Mouse (Mus musculus) liver, embryonic 13.5 days (tissue): ENCODE results near the gene Hp1bp3. TPM values are rescaled to one million over a fixed set of nuclear protein-coding genes. Genes with fewer than 3 reads are reported as not detected.
A peak's percentile ranks its signal among the peaks of the same experiment; 100 is the strongest.

Experiments
- ATAC-seq: fragments of 200-750 bp; cut with Nextera tagmentation; 2 replicates; pipeline ENCODE4 v1.8.0; 2017; ENCODE audit warnings: low read depth, mild to moderate bottlenecking, moderate number of reproducible peaks, moderate library complexity
- DNase-seq: peaks from one replicate; pipeline ENCODE4 v3.0.0; 2022
- H3K27ac ChIP-seq: fragments of 300-500 bp; sonication (generic); 2 replicates; pipeline ENCODE4 v1.5.1; 2015; ENCODE audit warnings: moderate library complexity, mild to moderate bottlenecking, inconsistent platforms
- H3K27me3 ChIP-seq: fragments of 300-500 bp; sonication (generic); 2 replicates; pipeline ENCODE4 v1.6.1; 2015; ENCODE audit warnings: mild to moderate bottlenecking, inconsistent platforms
- H3K36me3 ChIP-seq: fragments of 300-500 bp; sonication (generic); 2 replicates; pipeline ENCODE4 v1.6.1; 2015; ENCODE audit warnings: mild to moderate bottlenecking, inconsistent platforms
- H3K4me1 ChIP-seq: fragments of 300-500 bp; sonication (generic); replicated peaks from 2 replicates; pipeline ENCODE4 v1.6.1; 2015; ENCODE audit warnings: inconsistent platforms
- H3K4me2 ChIP-seq: fragments of 300-500 bp; sonication (generic); 2 replicates; pipeline ENCODE4 v1.6.1; 2015; ENCODE audit warnings: inconsistent platforms, mild to moderate bottlenecking, moderate library complexity
- H3K4me3 ChIP-seq: fragments of 300-500 bp; sonication (generic); replicated peaks from 2 replicates; pipeline ENCODE4 v1.5.1; 2015; ENCODE audit warnings: mild to moderate bottlenecking, inconsistent platforms
- H3K9ac ChIP-seq: fragments of 300-500 bp; sonication (generic); 2 replicates; pipeline ENCODE4 v1.6.1; 2015; ENCODE audit warnings: mild to moderate bottlenecking, inconsistent platforms
- H3K9me3 ChIP-seq: fragments of 300-500 bp; sonication (generic); replicated peaks from 2 replicates; pipeline ENCODE4 v1.6.1; 2016; ENCODE audit warnings: inconsistent platforms
- WGBS: fragments of 180-500 bp; shearing (Covaris S2); methylation state at CpG from one replicate; pipeline ENCODE4 v1.1.7; 2015; ENCODE audit not compliant: insufficient replicate concordance; 5-methylcytosine and 5-hydroxymethylcytosine counted together
- polyA plus RNA-seq: library from polyadenylated mRNA; unstranded; fragments of >200 nt; fragmentation: Nextera tagmentation; extraction: Ambion mirVana; gene quantifications from 2 replicates; pipeline ENCODE4 v1.2.1, GENCODE M21; 2015

The Hp1bp3 gene
- polyA plus RNA-seq, 1 experiment from 2014 or later, result 43.5 TPM

DNA sequence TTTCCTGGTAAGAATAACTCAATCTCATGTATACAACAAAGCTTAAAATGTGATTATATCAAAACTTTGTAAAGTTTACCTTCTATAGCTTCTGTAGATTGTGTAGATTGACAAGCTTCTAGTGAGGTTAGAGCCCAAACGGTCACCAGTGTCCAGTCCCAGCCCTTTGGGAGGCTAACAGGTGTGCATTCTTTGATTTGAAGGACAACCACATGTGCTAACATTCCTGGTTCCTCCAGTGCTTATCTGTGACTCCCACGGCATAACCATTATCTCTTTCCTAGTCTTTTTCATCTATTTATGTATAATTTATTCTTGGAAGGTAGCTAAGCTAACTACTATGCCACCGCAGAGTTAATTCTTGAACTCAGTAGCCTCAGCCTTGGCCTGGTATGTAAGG, 15.3 kb upstream of the Hp1bp3 start:
- H3K9ac ChIP-seq, result no peak overlapping the region
- no peaks in the 10 kb centered on the region for H3K9me3 ChIP-seq
- peaks cover 81% of the 10 kb centered on the region for H3K36me3 ChIP-seq
- H3K4me1 ChIP-seq, result no peaks in the 10 kb centered on the region
- DNase-seq (no peak), ATAC-seq (no peak)
- no peak overlapping the region for H3K4me2 ChIP-seq
- no peak overlapping the region for H3K4me3 ChIP-seq
- no peaks in the 10 kb centered on the region for H3K27me3 ChIP-seq
- 73% methylated on average over 3 of the region's 3 CpGs for whole genome bisulfite sequencing
- no peak overlapping the region for H3K27ac ChIP-seq

DNA sequence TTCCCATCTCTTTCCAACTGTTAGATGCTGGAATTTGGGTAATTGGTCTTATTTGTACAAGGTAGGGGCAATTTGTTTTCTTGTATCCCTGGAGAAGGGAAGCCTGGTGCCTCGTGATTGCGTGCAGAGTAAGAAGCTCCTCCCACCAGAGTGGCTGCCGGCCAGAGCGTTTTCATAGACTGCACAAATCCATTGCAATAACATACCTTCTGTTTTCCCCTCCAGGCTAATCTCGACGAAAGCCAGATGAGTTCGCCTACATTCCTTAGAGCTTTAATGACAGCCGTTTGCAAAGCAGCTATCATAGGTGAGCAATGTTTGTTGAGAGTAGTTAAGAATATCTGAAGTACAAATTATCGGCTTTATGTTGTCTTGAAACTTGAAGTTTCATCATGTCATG, 14.4 kb upstream of the Hp1bp3 start:
- H3K36me3 ChIP-seq, result peaks cover 76% of the 10 kb centered on the region
- no peak overlapping the region for H3K4me3 ChIP-seq
- no peak overlapping the region for H3K4me2 ChIP-seq
- no peaks in the 10 kb centered on the region for H3K27me3 ChIP-seq
- H3K9ac ChIP-seq, result no peak overlapping the region
- H3K9me3 ChIP-seq, result no peaks in the 10 kb centered on the region
- H3K4me1 ChIP-seq, result no peaks in the 10 kb centered on the region
- no peak overlapping the region for H3K27ac ChIP-seq
- DNase-seq (no peak), ATAC-seq (no peak)
- WGBS, result 78% methylated on average over 9 of the region's 9 CpGs

DNA sequence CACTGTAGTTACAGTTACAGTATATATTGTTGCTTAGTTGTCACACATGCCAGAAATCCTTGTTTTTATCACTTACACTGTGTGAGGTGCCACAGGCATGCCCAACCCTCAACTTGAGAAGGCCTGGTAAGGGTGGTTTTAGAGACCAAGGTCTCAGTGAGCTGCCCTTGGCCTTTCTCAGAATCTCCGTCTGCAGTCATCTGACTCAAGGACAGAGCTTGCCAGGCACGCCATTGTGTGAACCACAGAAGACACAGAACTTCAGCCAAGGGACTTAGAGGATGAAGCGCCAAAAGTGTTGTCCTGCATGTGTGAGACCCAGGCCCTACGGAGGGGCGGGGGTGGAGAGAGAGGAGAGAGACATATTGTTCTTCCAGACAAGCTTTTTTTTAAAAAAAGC, 6.0 kb upstream of the Hp1bp3 start:
- DNase-seq (no peak), ATAC-seq (no peak)
- H3K4me1 ChIP-seq, result no peaks in the 10 kb centered on the region
- 75% methylated on average over 5 of the region's 5 CpGs for WGBS
- H3K36me3 ChIP-seq, result peaks cover 34% of the 10 kb centered on the region
- H3K27me3 ChIP-seq, result no peaks in the 10 kb centered on the region
- H3K4me3 ChIP-seq, result no peak overlapping the region
- H3K9me3 ChIP-seq, result no peaks in the 10 kb centered on the region
- no peak overlapping the region for H3K27ac ChIP-seq
- H3K4me2 ChIP-seq, result no peak overlapping the region
- no peak overlapping the region for H3K9ac ChIP-seq

DNA sequence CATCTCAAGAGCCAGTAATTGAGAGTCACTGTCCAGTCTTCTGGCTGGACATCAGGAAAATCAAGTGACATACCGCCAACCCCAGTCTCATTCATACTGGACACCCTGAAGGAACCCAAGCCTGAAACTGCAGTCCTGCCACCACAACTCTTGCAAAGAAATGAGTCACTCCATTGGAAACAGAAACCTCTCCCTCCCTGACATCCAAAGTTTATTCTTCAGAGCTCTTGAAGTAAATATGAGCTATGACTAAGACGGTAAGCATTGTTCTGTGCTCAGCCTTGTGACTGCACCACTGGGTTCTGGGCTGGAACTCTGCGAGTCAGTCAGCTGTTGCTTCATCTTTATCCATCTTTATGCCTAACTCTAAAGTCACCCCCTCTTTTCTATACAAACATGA, 2.2 kb upstream of the Hp1bp3 start:
- 75% methylated on average over 3 of the region's 3 CpGs for WGBS
- no peak overlapping the region for H3K9ac ChIP-seq
- no peaks in the 10 kb centered on the region for H3K9me3 ChIP-seq
- peaks cover 18% of the 10 kb centered on the region for H3K4me1 ChIP-seq
- no peak overlapping the region for H3K27ac ChIP-seq
- ATAC-seq (no peak), DNase-seq (no peak)
- no peak overlapping the region for H3K4me2 ChIP-seq
- no peak overlapping the region for H3K4me3 ChIP-seq
- no peaks in the 10 kb centered on the region for H3K27me3 ChIP-seq
- peaks cover 7% of the 10 kb centered on the region for H3K36me3 ChIP-seq

DNA sequence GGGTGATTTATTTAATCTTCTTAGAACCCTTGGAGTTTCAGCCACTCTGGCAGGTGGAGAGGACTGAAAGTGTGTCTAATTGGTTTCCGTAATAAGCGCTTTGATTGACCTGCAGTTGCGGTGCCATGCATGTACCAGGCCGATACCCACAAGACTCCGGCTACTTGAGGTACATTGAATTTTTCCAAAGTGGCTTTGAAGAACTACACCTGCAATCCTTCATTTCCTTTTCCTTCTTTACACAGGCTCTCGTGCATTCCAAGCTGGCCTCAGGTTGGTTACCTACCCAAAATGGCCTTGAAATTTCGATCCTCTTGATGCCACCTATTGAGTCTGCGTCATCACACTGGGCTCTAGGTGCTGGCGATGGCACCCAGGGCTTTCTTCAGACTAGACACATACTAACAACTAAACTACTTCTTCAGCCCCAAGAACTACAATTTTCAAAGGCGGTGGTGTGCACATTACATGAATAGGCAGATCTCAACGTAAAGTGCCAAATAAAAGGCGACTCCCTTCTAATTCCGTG, 361 bp upstream of the Hp1bp3 start:
- ATAC-seq (no peak), DNase-seq (no peak)
- peaks cover 37% of the 10 kb centered on the region for H3K4me1 ChIP-seq
- H3K27me3 ChIP-seq, result no peaks in the 10 kb centered on the region
- peak overlapping the region; percentile 86 for H3K4me2 ChIP-seq
- H3K4me3 ChIP-seq, result peak overlapping the region; percentile 98
- peak overlapping the region; percentile 96 for H3K9ac ChIP-seq
- no peaks in the 10 kb centered on the region for H3K9me3 ChIP-seq
- WGBS, result 46% methylated on average over 13 of the region's 13 CpGs
- H3K36me3 ChIP-seq, result peaks cover 4% of the 10 kb centered on the region; the same call in 1 of the 2 replicates
- peak overlapping the region; percentile 94 for H3K27ac ChIP-seq

DNA sequence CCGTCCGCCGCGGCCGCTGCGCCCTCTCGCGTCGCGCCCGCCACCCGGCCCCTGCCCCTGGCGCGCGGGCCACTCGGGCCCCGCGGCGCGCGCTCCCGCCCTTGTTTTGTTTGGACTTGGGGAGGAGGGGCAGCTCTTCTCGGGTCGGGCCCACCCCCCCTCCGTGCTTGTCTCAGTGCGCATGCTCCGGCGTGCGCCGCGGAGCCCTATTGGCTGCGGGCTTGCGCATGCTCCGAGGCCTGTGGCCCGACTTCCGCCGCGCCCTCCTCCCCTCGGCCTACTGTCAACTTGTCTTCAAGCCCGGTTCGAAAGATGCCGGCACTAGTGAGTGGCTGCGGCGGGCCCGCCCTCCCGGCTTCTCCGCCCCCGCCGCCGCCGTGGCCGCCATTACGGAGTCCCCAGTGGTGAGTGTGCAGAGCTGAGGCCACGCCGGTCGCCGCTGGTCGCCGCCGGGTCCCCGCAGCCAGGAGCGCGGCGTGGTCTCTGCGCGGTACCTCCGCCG, 846 bp downstream of the Hp1bp3 start:
- Histone ChIP-seq H3K9ac (peak overlapping the region; percentile 99), H3K27me3 (no peaks in the 10 kb centered on the region), H3K9me3 (no peaks in the 10 kb centered on the region), H3K27ac (peak overlapping the region; percentile 98), H3K4me3 (peak overlapping the region; percentile 98), H3K4me2 (peak overlapping the region; percentile 86), H3K4me1 (peaks cover 47% of the 10 kb centered on the region), H3K36me3 (peaks cover 13% of the 10 kb centered on the region)
- peak; percentile 95 for ATAC-seq
- peak; percentile 96 for DNase-seq
- WGBS, result under 1% methylated on average over 48 of the region's 68 CpGs

DNA sequence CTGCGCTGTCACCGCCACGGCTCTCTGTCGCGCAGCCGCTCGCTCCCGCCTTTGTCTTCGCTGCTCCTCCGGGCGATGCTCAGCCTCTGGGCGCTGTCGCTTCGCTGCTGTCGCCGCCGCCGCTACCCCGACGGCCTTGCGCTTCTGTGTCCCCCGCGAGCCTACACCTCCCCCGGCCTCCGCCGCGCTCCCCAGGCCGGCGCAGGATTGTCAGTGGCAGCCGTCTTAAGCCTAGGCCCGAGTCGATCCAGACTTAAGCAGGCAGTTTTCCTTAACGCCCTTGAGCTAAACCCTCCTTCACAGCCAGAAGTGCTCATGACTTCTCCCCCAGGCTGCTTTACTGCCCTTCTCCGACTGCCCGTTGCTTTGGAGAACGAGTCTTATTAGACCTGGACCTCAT, 1.3 kb downstream of the Hp1bp3 start:
- H3K9me3 ChIP-seq, result no peaks in the 10 kb centered on the region
- H3K36me3 ChIP-seq, result peaks cover 18% of the 10 kb centered on the region
- no peaks in the 10 kb centered on the region for H3K27me3 ChIP-seq
- H3K27ac ChIP-seq, result peak overlapping the region; percentile 98
- peak overlapping the region; percentile 86 for H3K4me2 ChIP-seq
- DNase-seq, result no peak
- WGBS, result under 1% methylated on average over 36 of the region's 36 CpGs
- peak; percentile 18 for ATAC-seq
- peak overlapping the region; percentile 99 for H3K9ac ChIP-seq
- H3K4me1 ChIP-seq, result peaks cover 52% of the 10 kb centered on the region
- H3K4me3 ChIP-seq, result peak overlapping the region; percentile 98

DNA sequence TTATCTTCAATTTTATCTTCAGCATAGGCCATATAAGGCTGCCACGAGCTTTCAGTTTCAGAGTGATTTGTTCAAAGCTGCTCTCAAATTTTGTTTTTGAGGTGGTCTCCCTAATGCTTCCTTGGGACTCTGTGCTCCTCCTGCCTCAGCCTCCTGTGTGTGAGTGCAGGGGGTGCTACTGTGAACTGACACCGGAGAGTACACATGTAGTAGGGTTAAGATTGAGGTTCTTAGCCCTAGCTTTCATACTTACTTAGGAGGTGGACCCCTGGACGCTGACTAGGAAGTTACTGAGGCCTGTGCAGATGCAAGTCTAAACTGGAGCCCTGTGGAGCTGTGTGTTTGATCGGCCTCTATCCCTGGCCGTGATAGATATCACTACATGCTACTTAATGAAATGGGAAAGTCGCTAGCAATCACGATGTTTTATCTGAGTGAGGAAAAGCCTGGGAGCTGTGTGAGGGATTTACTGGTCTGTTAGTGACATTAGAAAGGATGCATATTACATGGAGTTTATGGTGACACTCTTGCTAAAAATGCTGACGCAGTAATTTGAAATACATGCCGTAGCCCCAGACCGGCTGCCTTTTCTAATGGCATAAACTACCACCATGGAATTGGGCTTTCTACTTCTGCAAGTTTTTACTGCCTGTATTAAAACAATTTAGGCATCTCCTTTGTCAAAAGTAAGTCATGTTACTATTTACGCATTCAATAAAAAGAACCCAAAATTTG, 2.0 kb downstream of the Hp1bp3 start:
- DNase-seq (peak; percentile 16), ATAC-seq (no peak)
- WGBS, result 41% methylated on average over 11 of the region's 11 CpGs
- peak overlapping the region; percentile 99 for H3K9ac ChIP-seq
- no peaks in the 10 kb centered on the region for H3K9me3 ChIP-seq
- H3K4me2 ChIP-seq, result peak overlapping the region; percentile 86
- peak overlapping the region; percentile 98 for H3K27ac ChIP-seq
- H3K4me1 ChIP-seq, result peaks cover 54% of the 10 kb centered on the region
- H3K27me3 ChIP-seq, result no peaks in the 10 kb centered on the region
- peaks cover 25% of the 10 kb centered on the region for H3K36me3 ChIP-seq
- peak overlapping the region; percentile 98 for H3K4me3 ChIP-seq

DNA sequence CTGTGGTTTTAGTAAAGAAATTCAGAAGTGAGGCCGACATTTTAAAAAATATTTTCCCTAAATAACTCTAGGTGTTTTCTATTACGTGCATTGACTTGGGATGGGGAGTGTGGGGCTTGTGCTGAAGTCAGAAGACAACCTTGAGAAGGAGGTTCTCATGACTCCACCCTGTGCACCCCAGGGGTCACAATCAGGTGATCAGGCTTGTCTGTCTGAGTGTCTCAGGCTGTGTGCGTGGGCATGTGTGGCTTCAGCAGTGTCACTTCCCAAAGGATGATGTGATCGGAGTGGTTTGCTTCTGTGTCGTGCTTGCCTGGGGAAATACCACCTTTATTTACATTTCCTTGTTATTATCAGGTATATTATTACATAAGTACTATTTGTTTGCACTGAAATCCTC, 3.2 kb downstream of the Hp1bp3 start:
- Histone ChIP-seq H3K27ac (peak overlapping the region; percentile 98), H3K4me2 (peak overlapping the region; percentile 86), H3K4me1 (peaks cover 54% of the 10 kb centered on the region), H3K9ac (peak overlapping the region; percentile 99), H3K9me3 (no peaks in the 10 kb centered on the region), H3K36me3 (peaks cover 37% of the 10 kb centered on the region), H3K4me3 (peak overlapping the region; percentile 98), H3K27me3 (no peaks in the 10 kb centered on the region)
- 62% methylated on average over 5 of the region's 5 CpGs for WGBS
- no peak for DNase-seq
- no peak for ATAC-seq

DNA sequence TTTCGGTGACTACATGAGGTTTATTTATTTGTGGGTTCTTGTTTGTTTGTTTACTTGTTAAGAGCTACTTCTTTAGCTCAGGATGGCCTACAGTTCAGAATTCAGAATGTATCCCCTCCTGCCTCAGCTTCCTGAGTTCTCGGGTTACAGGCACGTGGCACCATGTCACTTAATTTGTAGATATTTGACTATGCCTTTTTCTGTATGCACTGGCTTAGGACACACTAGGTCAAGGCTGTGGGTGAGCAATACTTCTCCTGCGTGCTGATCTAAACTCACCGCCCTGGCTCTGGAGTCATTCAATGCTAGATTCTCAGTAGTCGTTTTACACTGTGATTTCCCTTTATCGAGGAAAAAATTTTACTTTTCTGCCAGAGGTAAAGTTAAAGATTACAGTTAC, 4.7 kb downstream of the Hp1bp3 start:
- WGBS, result 41% methylated on average over 7 of the region's 7 CpGs
- Histone ChIP-seq H3K9me3 (no peaks in the 10 kb centered on the region), H3K4me3 (no peak overlapping the region), H3K27me3 (no peaks in the 10 kb centered on the region), H3K4me2 (peak overlapping the region; percentile 86), H3K36me3 (peaks cover 51% of the 10 kb centered on the region), H3K27ac (peak overlapping the region; percentile 53; the same call in 1 of the 2 replicates), H3K9ac (peak overlapping the region; percentile 99; the same call in 1 of the 2 replicates), H3K4me1 (peaks cover 51% of the 10 kb centered on the region)
- ATAC-seq (no peak), DNase-seq (no peak)

DNA sequence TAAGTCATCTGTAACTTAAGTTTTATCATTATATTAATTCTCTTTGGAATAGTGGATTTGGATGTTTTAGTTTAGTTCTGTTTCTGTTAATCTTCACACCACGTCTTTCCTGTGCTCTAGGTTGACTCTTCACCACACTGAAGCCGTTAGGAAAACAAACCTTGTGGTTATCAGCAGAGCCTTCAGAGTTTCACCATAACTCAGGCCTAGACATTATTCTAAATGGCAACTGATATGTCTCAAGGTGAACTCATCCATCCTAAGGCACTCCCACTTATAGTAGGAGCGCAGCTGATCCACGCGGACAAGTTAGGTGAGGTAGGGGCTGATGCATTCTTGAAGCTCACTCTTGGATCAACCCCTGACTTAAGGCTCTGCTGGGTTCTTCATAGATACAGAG, 5.3 kb downstream of the Hp1bp3 start:
- no peak overlapping the region for H3K27ac ChIP-seq
- no peak for DNase-seq
- no peaks in the 10 kb centered on the region for H3K9me3 ChIP-seq
- H3K4me3 ChIP-seq, result no peak overlapping the region
- peak overlapping the region; percentile 86; the same call in 1 of the 2 replicates for H3K4me2 ChIP-seq
- 54% methylated on average over 5 of the region's 5 CpGs for WGBS
- peaks cover 57% of the 10 kb centered on the region for H3K36me3 ChIP-seq
- H3K27me3 ChIP-seq, result no peaks in the 10 kb centered on the region
- ATAC-seq, result no peak
- H3K9ac ChIP-seq, result no peak overlapping the region
- H3K4me1 ChIP-seq, result peaks cover 46% of the 10 kb centered on the region

DNA sequence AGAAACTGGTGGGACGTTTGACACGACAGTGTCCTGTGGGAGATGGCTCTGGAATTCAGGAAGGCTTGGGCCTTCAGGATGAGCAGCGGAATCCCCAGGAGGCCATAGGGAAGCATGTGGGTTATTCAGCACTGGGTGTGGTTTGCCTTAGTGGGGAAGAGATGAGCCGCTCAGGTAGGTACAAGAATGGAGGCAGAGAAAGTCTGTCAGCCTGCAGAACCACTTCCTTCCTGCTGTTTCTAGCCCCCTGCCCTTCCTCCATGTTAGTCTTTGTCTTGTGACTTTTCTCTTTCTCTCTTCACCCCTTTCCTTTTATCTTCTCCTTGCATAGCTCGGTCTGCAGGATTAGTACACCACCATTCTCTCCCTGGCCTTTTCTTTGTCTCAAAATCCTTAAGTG, 6.3 kb downstream of the Hp1bp3 start:
- Histone ChIP-seq H3K36me3 (peaks cover 66% of the 10 kb centered on the region), H3K4me2 (no peak overlapping the region), H3K4me3 (no peak overlapping the region), H3K9ac (no peak overlapping the region), H3K4me1 (peaks cover 46% of the 10 kb centered on the region), H3K27me3 (no peaks in the 10 kb centered on the region), H3K9me3 (no peaks in the 10 kb centered on the region), H3K27ac (no peak overlapping the region)
- no peak for ATAC-seq
- 69% methylated on average over 5 of the region's 5 CpGs for WGBS
- no peak for DNase-seq
